Mouse (Mus musculus) c-Kit-positive CD71-positive TER-119-negative erythroid progenitor cells, embryonic 14.5 days (primary cell): ENCODE data around the gene Tmem143.
"Not testable (repeated sequence)": the region's sequence is repeated elsewhere in the genome, so short reads cannot be mapped to it uniquely, and the experiment has no call there.

ENCODE experiments used
- DNase-seq: peaks from one replicate; pipeline ENCODE4 v3.0.0-alpha.2; 2013; ENCODE audit warnings: low read depth

The Tmem143 gene

DNA sequence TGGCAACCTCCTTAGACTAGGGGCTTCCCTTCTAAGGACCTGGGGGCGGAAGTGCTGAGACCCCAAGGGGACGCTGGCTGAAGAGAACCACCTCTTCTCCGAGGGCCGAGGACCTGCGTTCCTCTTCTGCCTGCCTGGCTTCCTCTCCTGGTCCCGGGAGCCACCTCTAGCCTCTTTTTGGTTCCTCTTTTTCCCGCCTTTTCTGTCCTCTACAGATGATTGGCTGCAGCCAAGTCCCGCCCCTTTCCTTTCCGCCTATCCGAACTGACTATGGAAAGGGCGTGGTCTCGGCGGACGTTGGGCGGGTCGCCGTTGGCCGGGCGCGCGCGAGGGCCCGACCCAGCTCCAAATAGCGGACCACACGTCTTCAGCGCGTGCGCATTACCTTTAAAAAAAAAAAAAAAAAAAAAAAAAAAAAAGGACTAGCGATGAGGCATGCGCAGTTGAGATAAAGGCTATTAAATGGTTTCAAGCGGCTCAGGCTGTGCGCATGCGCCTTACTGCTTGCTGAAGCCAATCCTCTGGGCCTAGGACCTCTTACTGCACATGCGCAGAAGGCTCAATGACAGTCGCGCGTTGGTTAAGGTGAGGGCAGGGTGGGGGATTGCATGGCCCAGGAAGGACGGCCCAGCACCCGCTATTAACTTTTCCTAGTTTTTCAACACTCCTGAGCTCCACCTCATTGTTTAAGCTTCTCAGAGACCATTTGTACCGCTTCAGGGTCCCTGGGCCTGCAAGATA lies at the start of gene Tmem143, which contains the start of gene Syngr4:
Tmem143 (plus strand) TSS at position 425 of the 741 bp plus-strand sequence.
Syngr4 (minus strand) TSS at position 198 of the 741 bp plus-strand sequence.
- DNase-seq = peak; percentile 99

DNA sequence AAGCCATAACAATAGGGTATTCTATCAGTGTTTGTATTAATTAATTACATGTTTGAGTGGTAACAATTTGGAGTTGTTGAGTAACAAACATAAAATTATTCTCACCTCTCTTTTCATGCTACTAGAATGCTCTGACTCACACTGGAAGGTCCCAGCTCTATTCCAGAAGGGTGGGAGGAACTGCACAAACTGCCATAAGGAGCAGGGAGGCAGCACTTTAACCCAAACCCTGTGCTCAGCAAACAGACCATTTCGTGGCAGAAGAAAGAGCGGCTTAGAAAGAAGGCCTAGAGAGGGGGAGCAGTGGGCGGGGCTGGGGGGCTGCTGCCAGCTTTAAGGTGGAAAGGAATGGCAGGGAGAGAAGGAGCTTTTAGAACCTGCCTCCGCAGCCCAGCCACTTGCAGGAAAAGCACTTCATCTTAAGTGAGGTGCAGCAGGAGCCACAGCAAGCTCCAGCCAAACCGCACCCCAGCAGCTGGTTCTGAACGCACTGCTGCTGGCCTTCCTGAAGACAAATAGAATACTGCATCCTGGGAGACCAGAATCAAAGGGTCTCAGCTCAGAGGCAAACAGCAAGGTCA lies 48.2 kb upstream of the Tmem143 start:
- DNase-seq = no peak

DNA sequence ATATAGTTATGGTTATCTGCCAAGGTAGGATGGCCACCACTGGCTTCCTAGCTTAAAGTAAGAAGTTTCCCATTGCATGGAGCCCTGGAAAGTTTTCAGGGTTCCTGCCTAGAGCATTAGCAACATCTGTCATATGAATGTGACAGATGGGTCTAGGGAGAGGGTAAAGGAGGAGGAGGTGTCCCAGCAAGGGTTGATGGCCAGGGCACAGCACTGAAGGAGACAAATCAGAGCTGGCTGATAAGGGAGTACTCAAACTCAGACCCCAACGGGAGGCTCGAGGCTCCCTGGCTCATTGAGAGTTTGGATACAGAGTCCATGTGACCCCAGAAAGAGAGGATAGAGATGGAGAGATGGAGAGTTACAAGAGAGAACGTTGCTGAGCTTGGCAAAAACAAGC lies 46.1 kb upstream of the Tmem143 start:
- no peak for DNase-seq

DNA sequence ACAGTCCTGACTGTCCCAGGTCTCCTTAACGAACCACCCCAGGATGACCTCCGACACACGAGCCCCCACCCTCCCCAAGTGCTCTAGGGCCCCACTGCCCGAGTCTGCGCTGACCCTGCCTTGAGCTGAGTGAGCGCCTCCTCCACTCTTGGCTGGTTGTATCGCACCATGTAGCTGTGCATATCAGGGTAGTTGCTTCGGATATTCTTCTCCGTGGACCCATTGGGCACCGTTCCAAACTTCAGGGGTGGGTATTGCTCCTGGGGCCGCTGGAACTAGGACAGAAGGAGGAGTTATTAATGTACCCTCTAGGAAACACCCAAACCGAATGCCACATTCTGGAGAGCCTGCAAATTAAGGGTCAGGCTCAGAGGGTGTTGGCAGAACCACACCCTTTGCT lies 43.7 kb upstream of the Tmem143 start:
- DNase-seq = no peak

DNA sequence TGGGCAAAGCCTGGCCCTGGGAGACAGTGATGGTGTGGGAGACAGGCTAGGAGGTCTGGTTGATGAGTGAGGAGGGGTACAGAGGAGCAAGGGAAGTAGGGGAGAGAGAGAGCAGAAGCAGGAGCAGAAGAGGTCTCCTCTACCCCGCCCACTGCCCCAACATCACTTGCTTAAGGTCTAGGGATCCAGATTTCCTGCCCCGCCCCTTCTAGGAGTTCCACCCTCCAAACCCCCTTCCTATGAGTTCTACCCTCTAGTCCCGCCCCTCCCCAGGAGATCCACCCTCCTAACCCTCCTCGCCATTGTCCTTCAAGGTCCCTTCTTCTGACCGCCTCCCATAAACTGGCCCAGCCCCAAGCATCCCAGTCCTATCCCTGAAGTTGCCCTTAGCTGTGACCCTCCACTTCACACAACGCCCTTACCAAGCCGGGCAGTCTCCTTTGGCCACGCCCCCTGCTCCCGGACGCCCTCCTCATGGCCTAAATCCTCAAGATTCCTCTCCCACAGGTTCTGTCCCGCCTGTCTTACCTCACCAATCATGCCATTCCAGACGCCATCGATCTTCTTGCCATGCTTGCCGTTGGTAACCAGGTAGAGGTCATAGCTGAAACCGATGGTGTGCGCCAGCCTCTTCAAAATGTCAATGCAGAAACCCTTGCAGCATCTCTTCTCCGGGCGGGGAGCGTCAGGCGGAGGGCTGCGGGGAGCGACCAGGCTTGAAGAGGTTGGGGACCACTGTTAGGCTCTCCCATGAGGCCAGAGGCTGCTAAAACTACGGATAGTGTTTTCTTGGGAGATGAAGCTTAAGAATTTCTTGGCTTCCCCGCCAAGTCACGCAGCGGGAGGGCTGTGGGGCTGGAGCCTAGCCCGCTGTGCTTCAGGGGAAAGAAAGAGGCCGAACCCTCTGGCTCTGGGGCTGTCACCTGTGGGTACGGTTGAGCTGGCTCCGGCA lies 39.5 kb upstream of the Tmem143 start:
- no peak for DNase-seq

DNA sequence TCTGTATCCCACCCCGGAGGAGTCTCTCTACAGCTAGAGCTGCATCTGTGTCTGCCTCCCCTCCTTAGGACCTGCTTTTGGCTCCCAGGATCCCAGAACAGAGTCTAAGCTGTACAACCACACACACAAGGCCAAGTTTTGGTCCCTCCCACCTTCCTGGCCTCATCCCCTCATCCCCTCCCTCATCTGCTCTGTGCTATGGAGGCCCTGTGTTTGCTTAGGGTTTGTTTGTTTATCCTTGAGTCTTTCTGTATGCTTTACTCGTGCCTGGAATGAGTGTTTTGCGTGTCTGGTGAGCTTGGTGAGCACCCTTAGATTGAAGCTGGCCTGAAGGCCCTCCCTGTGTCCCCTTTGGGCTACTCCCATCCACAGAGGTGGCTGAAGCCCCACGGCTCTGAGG lies 37.7 kb upstream of the Tmem143 start:
- no peak for DNase-seq

DNA sequence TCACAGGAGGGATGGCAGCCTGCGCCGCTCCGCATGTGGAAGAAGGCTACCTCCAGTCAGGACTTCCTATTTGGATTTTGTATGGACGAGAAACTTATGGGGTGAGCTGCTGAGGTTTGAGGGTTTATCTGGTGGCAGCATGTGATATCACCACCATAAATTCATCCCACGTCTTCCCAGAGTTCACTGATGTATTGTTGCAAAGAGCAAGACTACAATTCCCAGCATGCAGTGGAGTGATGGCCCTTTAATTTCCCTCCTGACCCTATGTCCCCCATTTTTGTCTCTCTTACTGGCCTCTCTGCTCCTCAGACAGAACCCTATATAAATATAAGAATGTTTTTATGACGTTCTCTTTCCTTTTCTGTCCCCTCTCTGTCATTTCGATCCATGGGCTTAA lies 33.9 kb upstream of the Tmem143 start:
- no peak for DNase-seq

DNA sequence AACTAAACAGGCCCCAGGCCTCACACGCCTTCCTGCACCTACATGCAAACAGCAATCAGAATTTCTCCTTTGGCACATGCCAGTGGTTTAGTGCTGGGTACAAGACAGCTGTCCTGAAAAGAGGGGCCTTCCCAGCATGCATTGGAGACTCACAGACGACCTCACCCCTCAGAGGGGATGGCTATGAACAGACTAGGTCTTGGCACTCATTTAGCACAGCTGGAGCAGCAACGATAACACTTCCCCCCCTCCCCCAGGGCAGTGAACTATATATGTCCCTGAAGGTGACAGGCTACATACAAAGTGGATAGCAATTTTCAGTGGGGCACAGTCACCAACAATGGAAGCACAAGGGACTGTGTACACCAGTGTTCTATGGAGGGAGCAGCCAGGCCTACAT lies 32.3 kb upstream of the Tmem143 start:
- DNase-seq = no peak

DNA sequence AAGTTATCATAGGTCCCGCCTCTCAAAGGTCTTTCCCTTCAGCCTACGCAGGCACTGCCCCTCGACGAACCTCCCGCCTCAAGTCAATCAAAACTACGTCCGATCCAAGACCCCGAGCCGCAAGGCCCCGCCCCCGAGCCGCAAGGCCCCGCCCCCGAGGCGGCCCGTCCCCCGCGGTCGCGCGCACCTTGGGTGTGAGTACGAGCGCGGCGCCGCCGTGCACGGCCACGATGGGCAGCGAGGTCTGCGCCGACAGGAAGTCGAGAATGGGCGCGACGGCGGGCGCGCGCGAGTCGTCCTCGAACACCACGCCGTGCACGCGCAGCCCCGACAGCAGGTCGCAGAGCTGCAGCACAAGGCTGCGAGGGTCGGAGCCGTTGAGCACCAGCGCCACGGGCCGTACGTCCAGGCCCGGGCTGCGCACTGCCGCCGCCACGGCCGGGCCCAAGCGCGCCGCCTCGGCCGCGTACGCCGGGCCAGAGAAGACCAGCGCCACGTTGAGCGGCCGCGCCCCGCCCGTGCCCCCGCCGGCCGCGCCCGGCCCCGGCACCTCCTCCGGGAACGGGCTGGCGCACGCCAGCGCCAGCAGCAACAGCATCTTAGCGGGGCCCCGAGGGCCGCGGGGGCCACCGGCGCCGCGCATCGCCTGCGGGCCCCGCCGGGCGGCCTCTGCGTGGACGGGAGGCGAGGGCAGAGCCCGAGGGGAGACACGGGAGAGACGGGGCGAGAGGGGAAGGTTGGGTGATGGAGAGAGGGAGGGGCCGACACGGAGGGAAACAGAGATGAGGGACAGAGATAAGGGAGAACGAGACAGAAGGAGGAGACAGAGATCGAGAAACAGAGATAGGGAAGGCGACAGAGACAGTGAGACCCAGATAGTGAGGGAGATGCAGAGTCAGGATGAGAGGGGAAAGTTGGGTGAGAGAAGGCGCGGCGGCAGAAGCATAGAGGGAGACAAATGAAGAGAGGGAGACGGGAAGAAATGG lies 30.5 kb upstream of the Tmem143 start:
- DNase-seq = peak; percentile 56

DNA sequence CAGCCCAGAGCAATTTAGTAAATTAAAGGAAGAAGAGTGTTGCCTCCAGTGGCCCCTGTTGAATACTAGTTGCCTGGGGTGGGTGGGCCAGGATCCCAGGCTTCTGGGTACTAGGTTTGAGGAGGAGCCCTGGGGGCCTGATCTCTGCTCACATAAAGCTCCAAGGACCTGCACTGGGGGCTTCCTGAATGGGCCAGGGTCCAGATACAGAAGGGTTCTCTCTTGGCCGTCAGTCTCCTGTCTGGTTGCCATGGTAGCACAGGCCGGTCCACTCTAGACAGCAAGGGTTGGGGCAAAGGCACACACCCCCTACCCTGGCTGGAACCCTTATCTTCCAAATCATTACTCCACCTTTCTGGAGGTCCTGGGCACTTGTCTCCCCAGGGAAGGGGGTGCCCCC lies 28.9 kb upstream of the Tmem143 start:
- no peak for DNase-seq

DNA sequence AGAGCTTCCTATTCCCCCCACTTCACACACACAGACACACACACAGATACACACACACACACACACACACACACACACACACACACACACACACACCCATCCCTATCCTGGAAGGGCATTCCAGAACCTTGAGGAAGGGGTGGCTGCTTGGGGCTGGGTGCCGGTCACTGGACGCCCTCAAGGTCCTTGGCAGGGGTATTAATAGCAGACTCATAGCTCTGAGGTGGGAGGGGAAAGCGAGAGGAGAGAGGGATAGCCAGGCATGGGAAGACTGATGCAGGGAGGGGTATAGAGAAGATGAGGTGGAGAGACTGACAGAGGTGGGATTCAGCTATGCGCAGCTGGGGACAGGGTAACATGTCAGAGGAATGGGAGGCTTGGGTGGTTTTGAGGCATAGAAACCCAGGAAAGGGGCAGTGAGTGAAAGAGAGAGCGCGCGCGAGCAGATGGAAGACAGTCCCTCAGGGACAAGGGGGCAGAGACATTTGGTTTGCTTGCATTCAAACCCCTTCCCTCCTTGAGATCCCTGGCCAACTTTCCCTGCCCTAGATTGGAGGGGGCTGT lies 27.6 kb upstream of the Tmem143 start:
- DNase-seq = no peak

DNA sequence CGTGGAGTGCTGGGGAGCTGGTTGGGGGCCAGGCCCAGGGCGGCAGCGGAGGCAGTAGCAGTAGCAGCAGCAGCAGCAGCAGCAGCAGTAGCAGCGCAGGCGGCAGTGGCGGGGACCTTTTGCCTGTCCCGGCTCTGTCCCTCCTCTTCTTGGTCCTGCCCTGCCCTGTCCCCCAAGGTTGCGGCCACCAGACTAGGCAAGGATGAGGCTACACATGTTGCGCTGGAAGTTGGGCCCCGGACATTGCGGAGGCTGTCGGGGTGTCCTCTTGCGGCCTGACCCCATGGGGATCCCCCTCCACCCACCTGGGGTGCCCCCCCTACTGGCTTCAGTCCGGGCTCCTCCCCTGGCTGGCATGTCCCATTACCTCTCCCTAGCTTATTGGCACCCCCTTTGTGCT lies 27.0 kb upstream of the Tmem143 start:
- DNase-seq = no peak

DNA sequence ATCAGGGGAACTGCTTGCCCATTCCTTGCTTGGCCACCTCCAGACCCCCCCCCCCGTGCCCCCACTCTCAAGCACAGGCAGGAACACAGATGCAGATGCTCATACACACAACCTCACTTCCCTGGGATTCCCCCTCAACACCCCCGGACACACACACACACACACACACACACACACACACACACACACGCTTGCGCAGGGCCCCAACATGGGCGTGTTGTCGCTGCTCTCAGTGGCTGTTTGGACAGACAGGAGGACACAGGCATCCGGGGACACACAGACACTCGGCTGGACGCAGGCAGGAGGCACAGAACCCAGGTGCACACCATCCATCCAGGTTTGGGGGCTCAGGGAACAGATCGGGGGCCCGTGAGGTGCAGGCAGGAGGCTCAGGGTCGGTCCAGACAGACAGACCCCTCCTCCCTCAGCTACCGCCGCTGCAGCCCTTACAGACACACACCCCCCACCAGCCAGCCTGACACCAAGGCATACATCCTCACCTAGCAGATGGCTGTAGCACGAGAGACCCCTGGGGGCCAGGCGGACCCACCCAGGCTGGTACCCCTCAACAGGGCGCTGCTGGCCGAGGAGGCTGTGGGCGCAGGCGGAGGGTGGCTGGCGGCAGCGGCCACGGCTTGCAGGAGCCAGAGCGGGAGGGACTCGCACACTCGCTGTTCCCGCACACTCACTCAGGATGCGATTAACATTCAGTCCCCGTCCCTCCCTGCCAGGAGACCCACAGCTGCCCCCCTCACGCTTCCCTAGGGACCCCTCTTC lies 26.3 kb upstream of the Tmem143 start:
- DNase-seq = no peak

DNA sequence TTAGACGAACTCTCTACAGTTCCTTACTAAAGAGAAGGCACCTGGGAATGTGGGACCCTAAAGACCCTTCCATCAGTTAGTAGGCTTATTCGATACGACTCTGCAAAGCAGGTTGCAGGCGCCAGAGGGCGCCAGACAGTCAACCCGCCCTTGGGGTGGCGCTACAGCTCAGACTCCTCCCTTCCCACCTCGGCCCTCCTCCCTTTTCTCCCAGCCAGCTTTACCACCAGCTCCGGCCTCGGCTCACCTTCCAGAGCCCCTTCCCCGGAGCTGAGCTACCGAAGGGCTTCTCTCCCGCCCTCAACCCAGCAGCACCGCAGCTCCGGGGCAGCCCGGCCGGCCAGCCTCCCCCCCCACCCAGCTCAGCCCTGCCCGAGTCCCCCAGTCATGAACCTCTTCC lies 24.1 kb upstream of the Tmem143 start, which contains the start of gene Kdelr1:
Kdelr1 (plus strand) TSS at position 149 of the 400 bp plus-strand sequence.
- peak; percentile 82 for DNase-seq

DNA sequence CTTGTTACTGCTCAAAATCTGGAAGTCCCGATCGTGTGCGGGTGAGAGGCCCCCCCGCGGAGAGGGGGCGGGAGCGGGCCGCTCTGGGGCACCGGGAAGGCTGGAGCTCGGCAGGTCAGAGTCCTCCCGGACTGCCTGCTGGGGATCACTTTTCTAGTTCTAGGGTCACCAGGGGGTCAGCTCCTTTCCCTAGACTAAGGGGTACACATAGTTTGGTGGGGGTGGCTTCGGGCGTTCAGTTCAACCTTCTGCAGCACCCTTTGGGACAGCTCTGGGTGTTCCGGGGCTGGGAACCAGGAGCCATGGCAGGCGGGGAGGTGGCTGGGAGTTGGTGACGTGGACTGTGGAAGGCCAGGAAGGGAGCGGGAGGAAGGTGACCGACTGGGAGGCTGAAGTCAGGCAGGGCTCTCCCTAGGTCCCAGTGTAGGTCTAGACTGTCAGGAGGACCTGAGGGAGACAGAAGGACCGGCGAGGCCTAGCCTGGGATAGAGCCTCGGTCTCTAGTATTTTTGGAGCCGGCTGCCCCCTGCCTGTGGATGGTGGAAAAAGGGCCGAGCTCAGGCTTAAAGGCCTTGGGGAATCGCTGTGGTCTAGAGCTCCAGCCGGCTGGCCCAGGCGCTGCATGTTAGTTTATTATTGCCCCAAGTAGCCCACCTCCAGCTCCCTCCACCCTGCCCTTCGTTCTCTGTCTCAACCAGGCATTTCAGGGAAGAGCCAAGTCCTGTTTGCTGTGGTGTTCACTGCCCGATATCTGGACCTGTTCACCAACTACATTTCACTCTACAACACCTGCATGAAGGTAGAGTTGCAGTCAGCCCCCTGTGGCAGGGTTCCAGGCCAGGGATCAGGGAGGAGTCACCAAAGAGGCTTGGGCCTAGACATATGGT lies 23.4 kb upstream of the Tmem143 start:
- DNase-seq = peak; percentile 44

DNA sequence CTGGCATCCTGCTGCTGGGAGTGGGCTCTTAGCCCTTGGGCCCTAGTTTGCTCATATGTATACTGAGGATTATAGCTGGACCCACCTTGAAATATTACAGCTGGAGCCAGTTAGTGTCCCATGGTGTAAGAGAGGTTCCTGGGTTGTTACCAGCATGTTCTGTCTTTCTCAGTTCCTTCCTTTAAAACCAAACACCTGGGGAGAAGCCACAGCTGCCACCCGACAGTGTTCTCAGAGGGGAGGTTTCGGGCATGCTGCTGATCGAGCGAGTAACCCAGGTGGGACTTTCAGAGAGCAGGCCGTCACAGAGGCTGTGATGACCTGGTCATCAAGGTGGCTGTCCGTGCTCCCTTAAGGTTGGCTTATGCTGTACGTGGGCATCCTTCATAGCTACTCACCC lies 19.8 kb upstream of the Tmem143 start:
- no peak for DNase-seq

DNA sequence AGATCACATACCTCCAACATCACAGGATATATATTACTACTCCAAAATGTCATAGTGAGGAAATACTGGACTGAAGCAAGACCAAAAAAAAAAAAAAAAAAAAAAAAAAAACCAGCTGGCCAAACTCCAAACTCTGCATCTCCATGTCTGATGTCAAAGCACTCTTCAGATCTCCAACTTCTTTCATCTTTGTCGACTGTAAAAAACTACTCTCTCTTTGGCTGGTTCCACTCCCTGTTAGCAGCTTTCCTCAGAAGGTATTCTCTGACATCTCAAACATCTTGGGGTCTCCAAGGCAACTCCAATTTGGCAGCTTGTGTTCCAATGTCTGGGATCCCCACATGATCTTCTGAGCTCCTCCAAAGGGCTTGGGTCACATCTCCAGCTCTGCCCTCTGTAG lies 18.5 kb upstream of the Tmem143 start, which contains the start of gene Grin2d:
Grin2d (minus strand) TSS at position 101 of the 400 bp plus-strand sequence.
- not testable (repeated sequence) for DNase-seq

DNA sequence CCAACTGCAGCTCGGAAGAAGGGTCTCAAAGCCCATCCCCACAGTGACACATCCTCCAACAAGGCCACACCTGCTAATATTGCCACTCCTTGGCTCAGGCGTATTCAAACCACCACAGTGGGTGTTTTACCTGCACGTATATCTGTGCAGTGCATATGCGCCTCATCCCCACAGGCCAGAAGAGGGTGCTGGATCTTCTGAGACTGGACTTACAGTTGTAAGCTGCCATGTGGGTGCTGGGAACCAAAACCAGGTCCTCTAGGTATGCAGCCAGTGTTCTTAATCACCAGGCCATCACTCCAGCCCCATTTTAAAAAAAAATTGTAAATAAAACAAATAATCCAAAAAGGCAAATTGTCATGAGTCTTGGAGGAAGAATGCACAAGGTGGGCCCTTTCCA lies 16.2 kb upstream of the Tmem143 start:
- no peak for DNase-seq

DNA sequence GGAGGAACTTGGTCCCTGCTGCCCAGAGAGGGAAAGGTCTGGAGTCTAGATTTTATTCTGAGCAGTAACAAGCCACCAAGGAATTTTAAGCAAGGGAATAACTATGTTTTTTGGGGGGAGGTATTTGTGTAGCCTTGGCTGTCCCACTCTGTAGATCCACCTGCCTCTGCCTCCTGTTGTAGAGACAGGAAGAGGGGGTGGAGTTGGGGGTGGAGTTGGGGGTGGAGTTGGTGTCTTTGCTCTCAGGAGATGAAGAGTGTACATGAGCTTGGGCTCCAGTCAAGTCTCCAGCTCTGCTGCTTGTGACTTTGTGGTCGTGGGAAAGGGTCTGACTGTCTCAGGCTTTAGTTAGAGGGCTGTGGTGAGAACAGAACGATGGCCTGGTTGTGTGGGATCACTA lies 15.7 kb upstream of the Tmem143 start:
- DNase-seq = no peak
